ENCODE assay signal across 7 mouse cellular contexts in genomic region chr19:9982852-9983542, GRCm38 (mm10). TPM values are rescaled to one million over a fixed set of nuclear protein-coding genes. Genes with fewer than 3 reads are reported as not detected.
DNase-seq lines count a peak whose midpoint lies in the region; ATAC-seq and TF ChIP-seq lines count a peak whose summit lies in the region.

No protein-coding gene starts in this region.

- peak overlapping the region; percentile 97 for H3K27ac ChIP-seq in bone marrow, adult 2 months (ENCODE audit: control insufficient read depth, insufficient read depth, low read depth, low read length, poor library complexity)
- H3K27ac ChIP-seq in forebrain, embryonic 13.5 days, result peak overlapping the region; percentile 87
- peak overlapping the region; percentile 95 for H3K27ac ChIP-seq in hindbrain, embryonic 10.5 days
- H3K27ac ChIP-seq in spleen, adult 2 months (ENCODE audit: insufficient read depth, low read length), result peak overlapping the region; percentile 97

- H3K27me3 ChIP-seq in forebrain, embryonic 13.5 days, result no peaks in the 10 kb centered on the region
- H3K27me3 ChIP-seq in hindbrain, embryonic 10.5 days (ENCODE audit: insufficient read depth, poor library complexity, severe bottlenecking), result no peaks in the 10 kb centered on the region
- H3K27me3 ChIP-seq in spleen, adult 2 months (ENCODE audit: control insufficient read depth, insufficient read depth, low read length), result no peaks in the 10 kb centered on the region

- peak overlapping the region; percentile 81 for H3K4me3 ChIP-seq in bone marrow, adult 2 months (replicated peaks; ENCODE audit: control insufficient read depth, low read depth, low read length)
- peak overlapping the region; percentile 85 for H3K4me3 ChIP-seq in forebrain, embryonic 13.5 days
- H3K4me3 ChIP-seq in hindbrain, embryonic 10.5 days, result peak overlapping the region; percentile 92
- peak overlapping the region; percentile 95 for H3K4me3 ChIP-seq in spleen, adult 2 months (ENCODE audit: extremely low read depth, insufficient read depth, insufficient read length)

- peak; percentile 75 for ATAC-seq in forebrain, embryonic 13.5 days
- peak; percentile 75 for ATAC-seq in megakaryocyte-erythroid progenitor cell, adult 5-6 weeks (replicated peaks; ENCODE audit: low FRiP score, low TSS enrichment, poor library complexity, severe bottlenecking)

- peak overlapping the region; percentile 81 for H3K4me2 ChIP-seq in forebrain, embryonic 13.5 days

- H3K36me3 ChIP-seq in forebrain, embryonic 13.5 days (ENCODE audit: poor library complexity, severe bottlenecking), result peaks cover 27% of the 10 kb centered on the region
- peaks cover 27% of the 10 kb centered on the region for H3K36me3 ChIP-seq in hindbrain, embryonic 10.5 days
- H3K36me3 ChIP-seq in spleen, adult 2 months (ENCODE audit: control insufficient read depth, insufficient read depth, low read length), result peaks cover 22% of the 10 kb centered on the region

- H3K9me3 ChIP-seq in forebrain, embryonic 13.5 days (replicated peaks), result no peaks in the 10 kb centered on the region
- H3K9me3 ChIP-seq in hindbrain, embryonic 10.5 days, result no peaks in the 10 kb centered on the region

- intact Hi-C loops in left cerebral cortex, postnatal 4 days (cut with DNase I), result no loop called here

- no peak for TF ChIP-seq CTCF in bone marrow, adult 2 months (IDR thresholded peaks at IDR 0.05; ENCODE audit: control insufficient read depth, insufficient read depth, low read length)
- no peak for TF ChIP-seq CTCF in spleen, adult 2 months (IDR thresholded peaks at IDR 0.05; ENCODE audit: extremely low read depth, insufficient read depth, insufficient read length, insufficient replicate concordance)

- under 1% methylated on average over 31 of the region's 31 CpGs for WGBS in bone marrow, adult 2 months
- WGBS in forebrain, embryonic 13.5 days, result under 1% methylated on average over 31 of the region's 31 CpGs
- WGBS in hindbrain, embryonic 10.5 days, result under 1% methylated on average over 31 of the region's 31 CpGs
- under 1% methylated on average over 31 of the region's 31 CpGs for WGBS in spleen, adult 2 months

- H3K4me1 ChIP-seq in bone marrow, adult 2 months (ENCODE audit: control insufficient read depth, insufficient read depth, low read length), result peaks cover 13% of the 10 kb centered on the region
- H3K4me1 ChIP-seq in forebrain, embryonic 13.5 days, result peaks cover 24% of the 10 kb centered on the region
- peaks cover 34% of the 10 kb centered on the region for H3K4me1 ChIP-seq in hindbrain, embryonic 10.5 days (replicated peaks)
- peaks cover 12% of the 10 kb centered on the region; the same call in 1 of the 2 replicates for H3K4me1 ChIP-seq in spleen, adult 2 months (ENCODE audit: control insufficient read depth, insufficient read depth, insufficient read length)

- TF ChIP-seq POLR2A in bone marrow, adult 2 months (IDR thresholded peaks at IDR 0.05; ENCODE audit: borderline replicate concordance, control insufficient read depth, low read depth, low read length), result no peak
- no peak for TF ChIP-seq POLR2A in spleen, adult 2 months (IDR thresholded peaks at IDR 0.05; ENCODE audit: low read depth, low read length)

- peak overlapping the region; percentile 89 for H3K9ac ChIP-seq in forebrain, embryonic 13.5 days

- peak; percentile 49 for DNase-seq in MN1 (ENCODE audit: low spot score)
- no peak for DNase-seq in hindbrain, embryonic 10.5 days (ENCODE audit: low spot score)
- peak; percentile 61 for DNase-seq in left cerebral cortex, postnatal 4 days
- DNase-seq in spleen, adult 2 months (ENCODE audit: low read depth in 1 of 2, low spot score in 2 of 2), result peak; percentile 39 to 67

RNA-seq across cellular contexts. Expression of gene Fth1, which starts 2.6 kb away (rescaled TPM):
- 1,509 and 1,706 TPM in 2 replicates for polyA plus RNA-seq in bone marrow, adult 2 months (2011; ENCODE audit: insufficient read depth, insufficient read length, low replicate concordance, missing spikeins)
- polyA plus RNA-seq in forebrain, embryonic 13.5 days (2015; fragmentation: Nextera tagmentation; extraction: Ambion mirVana), result 1,364 and 1,444 TPM in 2 replicates
- polyA plus RNA-seq in hindbrain, embryonic 10.5 days (2016; fragmentation: Nextera tagmentation; extraction: Ambion mirVana), result 1,451 and 1,593 TPM in 2 replicates
- total RNA-seq in left cerebral cortex, postnatal 4 days (2021), result 1,000 to 10,000 TPM; 1,213 to 1,248 TPM
- 1,910 and 1,948 TPM in 2 replicates for total RNA-seq in megakaryocyte-erythroid progenitor cell, adult 5-6 weeks (2014; fragmentation: Nextera tagmentation)
- total RNA-seq in megakaryocyte-erythroid progenitor cell, adult 5-6 weeks (2017), result 775 and 886 TPM in 2 replicates
- 3,609 and 4,045 TPM in 2 replicates for polyA plus RNA-seq in spleen, adult 2 months (2012; rRNA removed)

RNA-seq across cellular contexts. Expression of gene Best1, which starts 18.4 kb away (rescaled TPM):
- polyA plus RNA-seq in bone marrow, adult 2 months (2011; ENCODE audit: insufficient read depth, insufficient read length, low replicate concordance, missing spikeins), result not detected in 2 replicates
- polyA plus RNA-seq in forebrain, embryonic 13.5 days (2015; fragmentation: Nextera tagmentation; extraction: Ambion mirVana), result 0.76 and 1.2 TPM in 2 replicates
- polyA plus RNA-seq in hindbrain, embryonic 10.5 days (2016; fragmentation: Nextera tagmentation; extraction: Ambion mirVana), result 1.8 TPM in 2 replicates
- 1 to 10 TPM; 1.7 to 2.1 TPM for total RNA-seq in left cerebral cortex, postnatal 4 days (2021)
- total RNA-seq in megakaryocyte-erythroid progenitor cell, adult 5-6 weeks (2014; fragmentation: Nextera tagmentation), result not detected in 2 replicates
- total RNA-seq in megakaryocyte-erythroid progenitor cell, adult 5-6 weeks (2017), result not detected in 2 replicates
- polyA plus RNA-seq in spleen, adult 2 months (2012; rRNA removed), result 0.14 and 0.20 TPM in 2 replicates

RNA-seq across cellular contexts. Expression of gene Rab3il1, which starts 18.5 kb away (rescaled TPM):
- polyA plus RNA-seq in bone marrow, adult 2 months (2011; ENCODE audit: insufficient read depth, insufficient read length, low replicate concordance, missing spikeins), result 89.7 and 115 TPM in 2 replicates
- 14.4 and 15.2 TPM in 2 replicates for polyA plus RNA-seq in forebrain, embryonic 13.5 days (2015; fragmentation: Nextera tagmentation; extraction: Ambion mirVana)
- 39.7 and 39.8 TPM in 2 replicates for polyA plus RNA-seq in hindbrain, embryonic 10.5 days (2016; fragmentation: Nextera tagmentation; extraction: Ambion mirVana)
- 10 to 100 TPM; 12.9 to 14.9 TPM for total RNA-seq in left cerebral cortex, postnatal 4 days (2021)
- 16.1 and 23.6 TPM in 2 replicates for total RNA-seq in megakaryocyte-erythroid progenitor cell, adult 5-6 weeks (2014; fragmentation: Nextera tagmentation)
- 6.0 and 20.1 TPM in 2 replicates for total RNA-seq in megakaryocyte-erythroid progenitor cell, adult 5-6 weeks (2017)
- 73.5 and 77.8 TPM in 2 replicates for polyA plus RNA-seq in spleen, adult 2 months (2012; rRNA removed)

RNA-seq across cellular contexts. Expression of gene Fads3, which starts 58.4 kb away (rescaled TPM):
- 6.6 and 12.5 TPM in 2 replicates for polyA plus RNA-seq in bone marrow, adult 2 months (2011; ENCODE audit: insufficient read depth, insufficient read length, low replicate concordance, missing spikeins)
- 5.8 TPM in 2 replicates for polyA plus RNA-seq in forebrain, embryonic 13.5 days (2015; fragmentation: Nextera tagmentation; extraction: Ambion mirVana)
- 6.7 and 8.1 TPM in 2 replicates for polyA plus RNA-seq in hindbrain, embryonic 10.5 days (2016; fragmentation: Nextera tagmentation; extraction: Ambion mirVana)
- total RNA-seq in left cerebral cortex, postnatal 4 days (2021), result 10 to 100 TPM; 52.8 to 60.4 TPM
- 22.8 and 23.9 TPM in 2 replicates for total RNA-seq in megakaryocyte-erythroid progenitor cell, adult 5-6 weeks (2014; fragmentation: Nextera tagmentation)
- 15.9 and 18.7 TPM in 2 replicates for total RNA-seq in megakaryocyte-erythroid progenitor cell, adult 5-6 weeks (2017)
- 22.0 and 24.3 TPM in 2 replicates for polyA plus RNA-seq in spleen, adult 2 months (2012; rRNA removed)
